In genomic region chr17:86464689-86465363, GRCm38 (mm10) we compare ENCODE assay signal across 10 mouse cellular contexts. TPM values are rescaled to one million over a fixed set of nuclear protein-coding genes. Genes with fewer than 3 reads are reported as not detected.
DNase-seq lines count a peak whose midpoint lies in the region; ATAC-seq and TF ChIP-seq lines count a peak whose summit lies in the region.
"Had no signal": no experiment of that assay in that cellular context is flagged by ENCODE, and none has a peak within 500 bp of the region (broad histone marks: within the 10 kb centered on the region; RNA-seq: fewer than 3 reads in every experiment).

No protein-coding gene starts in this region.

- no peak overlapping the region for H3K4me3 ChIP-seq in liver, adult 2 months (ENCODE audit: insufficient read depth, low read depth, low read length)
- H3K4me3 ChIP-seq in liver, embryonic 11.5 days (ENCODE audit: low read depth, low read length), result no peak overlapping the region
- H3K4me3 ChIP-seq in olfactory bulb, adult 2 months (ENCODE audit: insufficient read depth, low read depth, low read length), result no peak overlapping the region
- H3K4me3 ChIP-seq: left cerebral cortex, adult 2 months had no signal

- no peaks in the 10 kb centered on the region for H3K27me3 ChIP-seq in liver, adult 2 months (ENCODE audit: control insufficient read depth, insufficient read depth, low read length)
- H3K27me3 ChIP-seq in liver, embryonic 11.5 days (replicated peaks; ENCODE audit: control insufficient read depth, insufficient read depth, low read length), result no peaks in the 10 kb centered on the region

- H3K79me2 ChIP-seq in liver, adult 2 months (ENCODE audit: control insufficient read depth, insufficient read depth, low read length), result no peaks in the 10 kb centered on the region; the same call in 1 of the 2 replicates

- ATAC-seq in liver, embryonic 11.5 days (replicated peaks; ENCODE audit: low FRiP score), result no peak; the same call in 1 of the 2 replicates

- TF ChIP-seq CTCF in liver, adult 2 months (IDR thresholded peaks at IDR 0.05; ENCODE audit: low read depth, low read length), result no peak
- TF ChIP-seq CTCF in olfactory bulb, adult 2 months (IDR thresholded peaks at IDR 0.05; ENCODE audit: insufficient read depth, low read depth, low read length), result no peak

- no peaks in the 10 kb centered on the region for H3K36me3 ChIP-seq in liver, adult 2 months (ENCODE audit: control insufficient read depth, insufficient read depth, low read length)
- H3K36me3 ChIP-seq in liver, embryonic 11.5 days (ENCODE audit: control insufficient read depth, insufficient read depth, low read length), result no peaks in the 10 kb centered on the region

- H3K4me1 ChIP-seq in liver, adult 2 months (ENCODE audit: control insufficient read depth, insufficient read depth, low read length), result peaks cover 25% of the 10 kb centered on the region
- H3K4me1 ChIP-seq in liver, embryonic 11.5 days (replicated peaks; ENCODE audit: control insufficient read depth, insufficient read depth, low read length), result no peaks in the 10 kb centered on the region; the same call in none of the 2 replicates
- peaks cover 37% of the 10 kb centered on the region for H3K4me1 ChIP-seq in olfactory bulb, adult 2 months (ENCODE audit: control insufficient read depth, insufficient read depth, low read length)

- no peaks in the 10 kb centered on the region for H3K9me3 ChIP-seq in liver, embryonic 11.5 days (ENCODE audit: control insufficient read depth, low read length)

- H3K9ac ChIP-seq in liver, adult 2 months (ENCODE audit: low read depth, low read length), result no peak overlapping the region
- no peak overlapping the region for H3K9ac ChIP-seq in liver, embryonic 11.5 days (ENCODE audit: low read depth, low read length)

- peak overlapping the region; percentile 55 for H3K27ac ChIP-seq in liver, adult 2 months (replicated peaks; ENCODE audit: insufficient read depth, low read depth, low read length)
- no peak overlapping the region for H3K27ac ChIP-seq in liver, embryonic 11.5 days (ENCODE audit: low read depth, low read length)
- H3K27ac ChIP-seq in olfactory bulb, adult 2 months (ENCODE audit: insufficient read depth, low read depth, low read length), result peak overlapping the region; percentile 16; the same call in 1 of the 2 replicates
- H3K27ac ChIP-seq: left cerebral cortex, adult 2 months had no signal

- no peak overlapping the region for H3K4me2 ChIP-seq in liver, embryonic 11.5 days

- 49% methylated on average over 16 of the region's 16 CpGs for WGBS in liver, adult 2 months
- WGBS in liver, embryonic 11.5 days, result 80% methylated on average over 16 of the region's 16 CpGs
- WGBS in olfactory bulb, adult 2 months, result 53% methylated on average over 16 of the region's 16 CpGs

- DNase-seq in liver, adult 2 months (ENCODE audit: extremely low read depth, low read depth, low spot score), result peak; percentile 97
- DNase-seq in liver, embryonic 11.5 days (ENCODE audit: low spot score), result no peak
- DNase-seq in embryo, embryonic 10.5 days (ENCODE audit: low spot score), result peak; percentile 23
- peak; percentile 76 for DNase-seq in layer of hippocampus, adult 11-12 months (ENCODE audit: low spot score)
- no peak for DNase-seq in thymus, postnatal 0 days (ENCODE audit: low spot score)
- DNase-seq in frontal cortex, postnatal 10 days (ENCODE audit: low spot score in 2 of 2), result no peak
- no peak for DNase-seq in heart, adult 18-20 months

- TF ChIP-seq POLR2A in liver, adult 2 months (IDR thresholded peaks at IDR 0.05; ENCODE audit: extremely low read depth, insufficient read depth, low read length), result no peak
- no peak for TF ChIP-seq POLR2A in olfactory bulb, adult 2 months (IDR thresholded peaks at IDR 0.05; ENCODE audit: insufficient read depth, low read depth, low read length)

RNA-seq across cellular contexts. Expression of gene Gm10309, which starts 40.2 kb away (rescaled TPM):
- 0.07 TPM in 1 of 2 replicates, not detected in the other for total RNA-seq in liver, adult 2 months (2014; rRNA removed)
- not detected in 2 replicates for polyA plus RNA-seq in liver, adult 2 months (2012; rRNA removed)
- 0.09 and 0.11 TPM in 2 replicates for polyA plus RNA-seq in liver, embryonic 11.5 days (2014; fragmentation: Nextera tagmentation; extraction: Ambion mirVana)
- polyA plus RNA-seq in olfactory bulb, adult 2 months (2012; ENCODE audit: insufficient read depth, insufficient read length, low replicate concordance, missing spikeins), result not detected in 2 replicates
- polyA plus RNA-seq in thymus, postnatal 0 days (2015; fragmentation: Nextera tagmentation; extraction: Ambion mirVana), result 0.10 TPM in 1 of 2 replicates, not detected in the other
- total RNA-seq in heart, adult 18-20 months (2021), result under 1 TPM in 1 of 2 experiments, not detected in 1; 0.13 TPM
- total RNA-seq: left cerebral cortex, adult 2 months; MEL had no signal

Comparison
In these comparisons a context has a peak if more than half of its experiments do, and no peak if none do; other contexts are left out.
1. DNase-seq: peak in liver, adult 2 months (single experiment), embryo, embryonic 10.5 days (single experiment) and layer of hippocampus, adult 11-12 months (single experiment); none in liver, embryonic 11.5 days (single experiment), thymus, postnatal 0 days (single experiment), frontal cortex, postnatal 10 days (0 of 2) and heart, adult 18-20 months (0 of 2).